Mouse (Mus musculus): ENCODE results near the gene Ulk3.

Ulk3 gene

DNA sequence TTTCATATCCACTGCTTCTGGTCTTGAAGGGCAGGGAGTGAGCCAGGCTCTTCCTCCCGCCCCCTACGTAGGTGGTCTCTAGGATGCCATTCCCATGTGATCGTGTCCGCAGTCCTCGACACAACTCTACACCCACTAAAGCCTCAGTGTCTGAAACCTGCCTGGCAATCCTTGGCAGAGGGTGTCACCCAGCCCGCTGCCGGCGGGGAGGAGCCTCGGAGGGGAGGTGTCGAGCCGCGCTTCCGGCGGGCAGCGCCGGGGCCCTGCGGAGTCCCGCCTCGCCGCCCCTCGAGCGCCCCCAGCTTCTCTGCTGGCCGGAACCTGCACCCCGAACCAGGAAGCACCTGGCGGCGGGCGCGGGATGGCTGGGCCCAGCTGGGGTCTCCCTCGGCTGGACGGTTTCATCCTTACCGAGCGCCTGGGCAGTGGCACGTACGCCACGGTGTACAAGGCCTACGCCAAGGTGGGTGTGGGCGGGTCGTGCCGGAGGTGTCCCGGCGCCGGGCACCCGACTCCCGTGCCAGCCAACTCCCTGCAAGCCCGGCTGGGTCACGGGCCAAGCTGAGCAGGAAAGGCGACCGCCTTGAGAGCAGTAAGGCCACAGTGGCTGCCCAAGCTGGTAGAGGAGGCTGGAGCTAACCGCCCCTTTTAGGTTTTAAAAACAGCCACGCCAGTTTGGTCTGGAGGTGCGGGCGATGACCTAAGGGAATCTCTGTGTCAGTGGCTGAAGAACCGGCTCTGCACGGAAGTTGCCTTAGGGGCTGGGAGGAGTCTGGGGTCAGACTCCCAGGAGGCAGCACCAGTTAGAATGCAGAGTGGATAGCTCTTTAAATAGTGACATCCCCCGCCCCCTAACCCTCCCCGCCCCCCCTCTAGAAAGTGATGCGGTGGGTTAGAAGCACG lies at the start of gene Ulk3:
Gene Ulk3 (plus strand): TSS at position 229 of the 903 bp plus-strand sequence.
- peak; percentile 70 for DNase-seq

GRCm38 (mm10) chr9:57539550-57539949 lies 49.7 kb upstream of the Ulk3 start:
- no peak for DNase-seq

DNA sequence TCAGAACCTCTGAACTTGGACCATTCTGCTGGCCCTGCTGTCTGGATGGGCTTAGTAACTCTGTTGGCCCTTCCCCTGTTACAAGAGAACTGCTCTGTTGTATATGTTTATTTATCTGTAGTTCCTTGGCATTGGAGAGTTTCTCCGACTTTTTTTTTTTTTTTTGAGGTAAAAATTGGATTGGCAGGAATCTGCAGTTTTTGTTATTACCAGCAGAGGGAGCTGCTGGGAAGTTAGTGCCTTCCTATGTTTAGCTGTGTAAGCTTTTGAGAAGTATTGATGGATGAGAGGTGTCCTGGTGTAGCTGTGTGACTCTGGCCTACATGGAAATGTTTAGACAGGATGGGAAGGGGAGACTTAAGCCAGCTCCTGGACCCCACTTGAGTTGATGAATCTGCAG lies 47.9 kb upstream of the Ulk3 start:
- no peak for DNase-seq

DNA sequence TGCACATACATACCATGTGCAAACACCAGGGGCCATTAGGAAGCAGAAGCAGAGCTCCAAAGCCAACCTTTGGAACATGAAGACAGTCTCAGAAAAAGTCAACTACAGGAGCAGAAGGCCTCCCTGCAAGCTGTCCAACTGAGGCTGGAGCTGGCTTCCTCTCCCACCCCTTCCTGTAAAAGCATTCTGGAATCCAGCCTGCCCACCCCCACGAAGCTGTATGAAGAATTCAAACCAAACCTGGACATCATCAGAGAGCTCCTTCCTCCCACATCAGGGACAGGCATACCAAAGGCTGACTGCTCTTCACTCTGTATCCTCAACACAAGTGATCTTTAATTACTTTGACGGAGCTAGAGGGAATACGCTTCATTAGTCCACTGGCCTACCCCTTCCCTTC lies 45.3 kb upstream of the Ulk3 start:
- no peak for DNase-seq

DNA sequence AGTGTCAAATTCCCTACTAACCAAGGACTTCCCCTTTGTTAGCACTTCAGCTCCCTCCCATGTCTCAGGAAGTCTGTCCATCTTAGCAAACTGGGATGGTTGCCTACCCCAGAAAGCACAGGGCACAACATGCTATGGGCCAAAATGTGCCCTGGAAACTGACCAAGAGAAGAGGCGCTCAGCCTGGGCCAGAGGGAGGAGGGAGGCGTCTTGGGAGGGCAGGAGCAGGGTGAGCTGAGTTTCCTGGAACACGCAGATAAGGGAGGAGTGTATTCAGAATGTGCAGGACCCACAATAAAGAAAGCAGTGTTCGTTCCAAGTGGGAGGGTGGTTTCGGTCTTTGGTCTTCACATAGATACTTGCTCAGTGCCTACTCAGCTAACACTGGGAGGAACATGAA lies 42.0 kb upstream of the Ulk3 start:
- DNase-seq = no peak

DNA sequence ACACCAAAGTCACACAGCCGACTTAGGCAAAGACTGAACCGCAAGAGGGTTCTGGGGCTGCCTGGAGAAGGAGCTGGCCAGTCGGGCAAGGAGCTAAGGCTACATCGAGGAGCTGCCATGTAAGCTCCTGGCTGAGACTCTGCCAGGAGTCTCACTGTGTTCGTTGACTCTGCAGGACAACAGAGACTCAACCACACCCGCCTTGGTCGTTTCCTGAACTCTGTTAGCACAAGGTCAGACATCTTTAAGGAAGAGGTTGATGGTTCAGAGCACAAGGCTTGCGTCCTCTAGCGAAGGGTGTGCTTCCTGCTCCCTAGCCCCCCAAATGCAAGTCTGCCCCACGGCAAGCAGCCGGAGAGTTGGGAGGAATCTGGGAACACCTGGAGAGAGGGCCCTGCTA lies 41.4 kb upstream of the Ulk3 start:
- no peak for DNase-seq

GRCm38 (mm10) chr9:57549186-57549585 lies 40.1 kb upstream of the Ulk3 start:
- no peak for DNase-seq

DNA sequence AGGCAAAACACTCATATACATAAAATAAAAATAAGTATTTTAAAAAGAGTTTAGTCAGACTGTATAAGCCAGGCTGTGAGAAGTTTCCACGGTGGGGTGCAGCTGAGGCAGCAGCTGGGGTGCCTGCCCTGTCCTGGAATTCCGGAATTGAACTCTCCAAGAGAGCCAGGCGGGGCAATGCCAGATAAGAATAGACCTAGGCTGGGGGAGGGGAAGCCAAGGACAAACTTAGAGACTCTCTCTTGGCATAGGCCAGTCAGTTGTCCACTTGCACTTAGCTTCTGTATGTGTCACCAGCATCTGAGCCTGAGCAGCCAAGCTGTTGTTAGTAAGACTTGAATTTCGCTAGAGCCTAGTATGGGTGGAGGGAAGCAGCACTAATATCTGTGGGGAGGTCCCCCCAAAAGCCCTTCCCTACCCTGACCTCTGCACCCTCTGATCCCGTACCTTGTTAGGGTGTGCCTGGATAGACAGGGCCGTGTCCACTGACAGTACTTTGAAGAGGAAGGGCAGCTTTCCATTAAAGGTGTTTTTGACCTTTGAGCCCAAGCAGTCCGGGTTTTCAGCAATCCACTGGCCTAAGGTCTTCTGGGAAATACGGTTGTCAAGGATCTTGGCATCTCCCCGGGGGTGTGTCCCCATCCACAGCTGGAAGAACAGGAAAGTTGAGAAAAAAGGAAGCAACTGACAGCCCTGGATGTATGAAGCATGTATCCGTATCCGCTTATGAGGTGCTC lies 39.0 kb upstream of the Ulk3 start:
- no peak for DNase-seq

GRCm38 (mm10) chr9:57552139-57552887 lies 36.9 kb upstream of the Ulk3 start, which contains the start of gene Mpi:
TSS of gene Mpi (minus strand) at chr9:57552763.
- DNase-seq = peak; percentile 59

- DNase-seq = no peak
Observed at GRCm38 (mm10) chr9:57553119-57553518, 36.1 kb upstream of the Ulk3 start.

DNA sequence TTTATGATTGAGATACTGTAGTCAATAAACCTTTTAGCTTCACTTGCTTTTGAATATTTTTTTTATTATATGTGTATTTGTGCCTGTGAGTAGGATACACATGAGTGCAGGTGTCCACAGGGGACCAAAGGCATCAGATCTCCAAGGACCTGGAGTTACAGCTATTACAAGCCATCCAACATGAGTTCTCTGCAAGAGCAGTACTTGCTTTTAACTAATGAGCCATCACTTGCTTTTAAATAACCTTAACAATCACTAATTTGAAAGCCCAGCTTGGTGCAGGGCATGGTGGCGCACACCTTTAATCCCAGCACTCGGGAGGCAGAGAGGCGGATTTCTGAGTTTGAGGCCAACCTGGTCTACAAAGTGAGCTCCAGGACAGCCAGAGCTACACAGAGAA lies 34.5 kb upstream of the Ulk3 start:
- DNase-seq = no peak

DNA sequence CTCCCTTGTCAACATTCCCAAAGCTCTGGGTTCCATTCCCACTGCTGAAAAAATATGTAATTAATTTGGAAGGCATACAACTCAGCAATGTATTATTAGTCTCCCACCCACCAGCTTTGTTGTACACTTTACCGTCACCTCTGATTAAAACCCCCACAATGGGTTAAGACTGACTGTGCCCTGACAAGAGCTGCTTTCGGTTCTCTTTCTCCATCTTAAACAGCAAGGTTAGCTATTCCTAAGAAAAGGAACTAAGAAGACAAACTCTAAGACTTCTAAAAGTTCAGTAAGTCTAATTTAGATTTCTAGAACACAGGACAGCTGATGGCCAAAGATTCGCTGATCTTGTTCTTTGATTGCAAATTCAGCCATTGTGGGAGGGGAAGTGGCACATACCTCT lies 32.0 kb upstream of the Ulk3 start:
- no peak for DNase-seq

DNA sequence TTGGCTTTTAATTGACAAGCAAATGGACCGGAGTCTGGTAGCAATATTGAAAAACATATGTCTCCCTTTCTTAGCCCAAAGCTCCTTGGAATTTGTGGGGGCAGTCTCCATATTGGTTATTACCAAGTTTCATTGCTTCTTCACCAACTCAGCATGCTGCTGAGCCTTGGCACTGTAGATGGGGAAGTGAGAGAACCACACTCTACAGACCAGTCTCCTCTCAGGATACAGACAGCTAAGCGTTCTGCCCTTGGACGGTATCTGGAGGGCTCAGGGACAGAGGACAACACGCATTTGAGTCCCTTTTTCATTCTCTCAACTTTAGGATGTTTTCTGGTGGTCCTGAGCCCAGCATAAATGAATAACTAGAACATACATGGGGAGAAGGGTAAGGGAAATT lies 30.6 kb upstream of the Ulk3 start:
- DNase-seq = no peak

DNA sequence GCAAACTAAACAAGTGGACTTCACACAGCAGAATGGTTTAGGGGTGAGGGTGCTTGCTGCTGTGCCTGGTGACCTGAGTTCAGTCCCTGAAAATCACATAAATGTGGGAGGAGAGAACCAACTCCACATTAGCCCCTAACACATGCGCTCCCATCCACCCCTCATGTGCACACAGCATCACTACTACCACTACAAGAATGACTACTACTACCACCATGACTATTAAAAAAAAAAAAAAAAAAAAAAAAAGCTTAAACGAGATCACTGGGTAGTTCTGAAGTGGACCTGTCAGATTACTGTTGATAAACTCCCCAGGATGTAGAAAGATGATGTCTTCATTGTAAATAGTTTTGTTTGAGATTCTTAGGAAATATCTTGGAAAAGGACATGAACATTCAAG lies 29.7 kb upstream of the Ulk3 start:
- no peak for DNase-seq

GRCm38 (mm10) chr9:57560263-57560662 lies 29.0 kb upstream of the Ulk3 start:
- DNase-seq = no peak

GRCm38 (mm10) chr9:57560861-57561710 lies 28.2 kb upstream of the Ulk3 start, which contains the start of gene Scamp2:
TSS of gene Scamp2 (plus strand) at chr9:57560943.
- DNase-seq = peak; percentile 93

DNA sequence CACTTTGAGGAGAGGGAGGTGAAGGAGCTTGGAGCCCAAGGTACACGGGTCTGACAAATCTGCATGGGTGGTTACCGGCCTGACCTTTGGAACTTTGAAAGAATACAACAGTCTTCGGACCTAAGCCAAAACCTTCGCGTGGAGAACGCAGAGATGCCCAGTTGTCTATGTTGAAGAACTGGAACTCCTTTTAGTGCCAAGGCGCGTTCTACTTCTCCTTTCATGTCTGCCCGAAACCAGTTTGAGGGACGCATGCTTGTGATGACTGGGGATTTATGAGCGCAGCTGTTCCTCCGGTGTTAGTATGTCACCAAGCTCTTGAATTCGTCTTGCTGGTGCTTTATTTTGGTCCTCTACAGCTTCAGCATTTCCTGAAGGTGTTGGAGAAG lies 27.5 kb upstream of the Ulk3 start:
- no peak for DNase-seq

DNA sequence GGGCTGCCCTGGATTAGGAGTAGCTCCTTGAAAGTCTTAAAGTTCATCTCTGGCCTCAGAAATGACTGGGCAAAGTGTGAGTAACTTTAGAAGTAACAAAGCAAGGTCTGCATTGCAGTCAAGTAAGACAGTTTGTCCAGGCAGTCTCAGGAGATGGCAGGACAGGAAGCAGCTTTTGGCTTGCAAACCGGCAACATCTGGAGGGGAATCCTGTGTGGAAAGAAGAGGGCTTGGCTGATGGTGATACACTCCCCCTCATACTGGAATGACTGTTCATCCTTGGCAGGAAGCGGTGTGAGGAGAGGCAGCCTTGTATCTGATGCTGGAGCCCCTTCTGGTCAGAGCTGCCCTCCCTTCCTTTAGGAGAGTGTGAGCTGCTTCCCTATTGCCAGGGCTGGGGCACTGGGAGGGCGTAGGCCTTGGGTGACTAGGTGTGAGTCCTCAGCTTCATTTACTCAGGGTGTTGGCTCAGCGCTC lies 26.3 kb upstream of the Ulk3 start:
- no peak for DNase-seq

DNA sequence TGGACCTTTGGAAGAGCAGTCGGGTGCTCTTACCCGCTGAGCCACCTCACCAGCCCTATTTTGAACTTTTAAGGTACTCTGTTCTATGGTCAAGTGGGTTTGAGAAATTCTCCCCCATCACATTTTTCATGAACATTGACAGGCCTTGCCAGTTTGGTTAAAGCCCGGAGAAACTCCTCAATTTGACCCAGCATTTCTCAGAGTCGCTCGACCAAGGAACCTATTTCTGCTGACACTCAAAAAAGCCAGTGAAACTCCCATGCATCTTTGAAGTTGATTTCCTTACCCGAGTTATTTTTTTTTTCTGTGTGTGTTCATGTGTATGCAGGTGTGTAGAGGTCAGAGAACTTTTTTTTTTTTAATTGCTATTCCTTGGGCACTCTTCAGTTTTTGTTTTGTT lies 24.6 kb upstream of the Ulk3 start:
- no peak for DNase-seq

- no peak for DNase-seq
Observed at GRCm38 (mm10) chr9:57565741-57566221, 23.5 kb upstream of the Ulk3 start.

- DNase-seq = no peak
Observed at GRCm38 (mm10) chr9:57566846-57567245, 22.4 kb upstream of the Ulk3 start.

DNA sequence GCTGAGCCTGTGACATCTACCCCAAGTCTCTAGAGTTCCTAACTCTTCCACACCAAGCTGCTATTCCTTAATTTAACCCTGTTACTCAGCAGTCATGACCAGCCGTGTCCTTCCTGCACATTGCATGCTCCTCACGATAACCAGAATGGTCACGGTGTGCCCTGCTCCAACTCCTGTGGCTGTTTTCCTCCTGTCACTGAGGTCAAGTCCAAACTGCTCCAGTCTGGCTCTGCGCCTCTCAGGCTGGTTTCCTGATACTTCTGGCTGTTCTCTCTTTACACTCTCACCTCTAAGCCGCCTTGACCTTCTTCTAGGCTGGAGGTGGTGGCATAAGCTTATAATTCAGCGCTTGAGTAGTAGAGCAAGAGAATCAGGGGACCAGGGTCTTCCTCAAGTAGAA lies 20.8 kb upstream of the Ulk3 start:
- DNase-seq = no peak

Data from cerebellum, adult 11 months (tissue).